Mouse (Mus musculus): ENCODE results near the gene Sdhaf3.

DNA sequence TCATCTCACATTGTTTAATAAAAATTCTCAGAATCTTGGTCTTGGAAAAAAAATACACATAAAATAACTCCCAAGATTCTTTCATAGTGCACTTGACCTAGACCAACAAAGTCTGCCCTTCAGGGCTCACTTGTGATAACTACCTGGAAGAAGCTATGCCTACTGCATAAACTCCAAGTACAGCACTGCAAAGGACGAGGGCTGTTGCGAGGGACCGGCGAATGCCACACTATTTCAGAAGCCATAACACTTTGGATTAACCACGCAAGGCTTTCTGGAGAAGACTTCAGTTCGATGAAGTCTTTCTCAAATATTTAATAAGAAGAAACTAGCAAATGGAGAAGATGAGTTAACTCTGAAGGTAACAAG, 425 bp upstream of the Sdhaf3 start:
- TF ChIP-seq POLR2A (IDR thresholded peaks at IDR 0.05; ENCODE audit: borderline replicate concordance, extremely low read depth, insufficient read depth, insufficient read length, poor library complexity, severe bottlenecking) (no peak), CTCF (IDR thresholded peaks at IDR 0.05; ENCODE audit: borderline replicate concordance, extremely low read depth, insufficient read depth, insufficient read length) (no peak)
